Mouse (Mus musculus): Measurements from ENCODE around the gene Als2.

Gene Als2

DNA sequence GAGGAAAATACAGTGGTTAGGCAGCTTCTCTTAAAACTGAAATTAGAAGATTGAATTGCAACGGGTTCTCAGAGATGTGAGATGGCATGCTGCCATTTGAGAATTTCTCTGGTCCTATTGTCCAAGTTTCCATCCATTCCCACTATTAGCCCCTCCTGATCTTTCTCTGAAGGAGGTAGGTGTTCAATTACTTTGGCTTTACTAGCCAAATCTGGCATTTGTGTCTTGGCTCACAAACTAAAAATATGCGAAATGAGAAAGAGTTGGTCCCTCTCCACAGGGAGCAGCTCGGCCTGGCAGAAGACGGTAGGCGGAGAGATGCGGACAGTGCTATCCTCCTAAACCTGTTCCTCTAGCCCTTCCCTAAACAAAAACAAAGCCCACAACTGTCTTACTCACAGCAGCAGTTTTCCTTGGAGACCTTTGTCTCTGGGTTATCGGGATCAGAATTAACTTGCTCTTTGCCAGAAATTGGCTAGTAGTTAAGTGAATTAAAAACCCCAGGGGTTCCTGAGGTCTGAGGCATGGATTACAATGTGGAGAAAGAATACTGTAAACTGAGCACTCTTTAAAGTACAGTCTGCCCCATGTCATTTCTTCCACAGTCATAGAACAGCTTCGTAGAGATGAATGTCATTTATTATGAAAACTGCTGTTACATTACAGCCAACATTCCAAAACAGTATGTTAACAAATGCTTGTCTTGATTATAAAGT, 74.6 kb downstream of the Als2 start:
- no peak for DNase-seq

DNA sequence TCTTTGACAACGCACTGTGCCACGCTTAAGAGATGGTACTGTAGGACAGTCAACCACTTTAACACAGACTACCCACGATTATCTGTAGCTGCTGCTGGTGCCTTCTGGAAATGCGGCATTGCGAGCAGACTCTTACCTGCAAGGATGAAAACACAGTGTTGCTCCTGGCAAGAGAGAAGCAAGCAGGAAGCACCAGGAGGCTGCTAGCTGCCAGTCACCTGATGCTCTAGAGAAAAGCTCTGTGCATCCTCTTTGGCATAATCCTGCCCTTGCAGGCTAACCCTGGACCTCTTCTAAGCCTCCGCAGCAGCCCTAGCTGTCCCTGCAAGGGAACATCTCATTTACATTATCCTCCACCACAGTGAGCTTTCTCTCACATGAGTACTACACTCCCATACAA, 75.6 kb downstream of the Als2 start:
- DNase-seq: no peak

GRCm38 (mm10) chr1:59160871-59161270, 76.2 kb downstream of the Als2 start:
- DNase-seq: peak; percentile 43

DNA sequence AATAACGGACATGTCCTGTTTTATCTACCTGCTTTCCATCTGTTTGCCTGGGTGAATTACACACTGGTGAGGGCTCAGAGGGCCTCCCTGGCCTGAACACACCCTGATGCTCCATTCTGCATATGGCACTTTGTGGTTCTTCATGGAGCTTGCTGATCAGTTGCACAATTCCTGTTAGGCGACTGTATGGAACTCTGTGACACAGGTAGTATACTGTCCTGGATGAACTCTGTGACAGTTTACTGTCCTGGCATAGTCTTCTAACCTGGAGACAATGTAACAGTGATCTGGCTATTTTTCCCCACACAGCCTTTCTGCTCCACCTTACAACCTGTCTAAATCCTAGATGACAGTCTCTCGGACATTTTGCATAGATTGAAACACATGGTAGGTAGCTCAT, 77.9 kb downstream of the Als2 start:
- DNase-seq: no peak

GRCm38 (mm10) chr1:59158498-59158897, 78.5 kb downstream of the Als2 start:
- DNase-seq: no peak

DNA sequence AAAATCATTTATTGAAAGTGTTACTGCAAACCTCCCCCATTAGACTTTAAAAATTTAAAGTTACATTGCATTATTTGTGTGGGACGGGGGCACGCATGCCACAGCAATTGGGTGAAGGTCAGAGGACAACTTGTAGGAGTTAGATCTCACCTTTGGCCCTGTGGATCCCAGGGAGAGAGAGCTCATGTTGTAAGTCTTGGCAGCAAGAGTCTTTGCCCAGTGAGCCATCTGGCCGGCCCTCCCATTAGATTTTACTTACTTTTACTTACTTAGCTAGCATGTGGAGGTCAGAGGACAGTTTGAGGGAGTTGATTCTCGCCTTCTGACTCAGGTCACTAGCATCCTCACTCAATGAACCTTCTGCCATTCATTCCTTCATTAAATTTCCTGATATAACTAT, 79.2 kb downstream of the Als2 start:
- peak; percentile 53 for DNase-seq

DNA sequence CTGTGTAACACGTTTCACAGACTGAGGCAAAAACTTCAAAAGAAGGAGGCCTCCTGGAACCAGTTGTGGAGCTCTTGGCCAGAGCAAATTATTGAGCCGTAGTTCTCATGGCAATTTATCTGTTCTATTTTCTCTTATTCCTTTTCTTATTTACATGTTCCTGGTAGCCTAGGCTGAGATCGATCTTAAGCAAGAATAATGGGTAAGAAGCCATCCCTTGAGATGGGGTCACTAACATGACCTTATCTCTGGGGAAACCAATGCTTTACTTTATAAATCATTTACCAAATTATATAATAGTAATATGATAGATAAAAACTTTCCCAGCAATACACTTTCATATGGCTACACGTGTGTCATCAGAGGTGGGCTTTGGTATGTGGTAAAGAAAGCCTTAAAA, 84.7 kb downstream of the Als2 start:
- no peak for DNase-seq

DNA sequence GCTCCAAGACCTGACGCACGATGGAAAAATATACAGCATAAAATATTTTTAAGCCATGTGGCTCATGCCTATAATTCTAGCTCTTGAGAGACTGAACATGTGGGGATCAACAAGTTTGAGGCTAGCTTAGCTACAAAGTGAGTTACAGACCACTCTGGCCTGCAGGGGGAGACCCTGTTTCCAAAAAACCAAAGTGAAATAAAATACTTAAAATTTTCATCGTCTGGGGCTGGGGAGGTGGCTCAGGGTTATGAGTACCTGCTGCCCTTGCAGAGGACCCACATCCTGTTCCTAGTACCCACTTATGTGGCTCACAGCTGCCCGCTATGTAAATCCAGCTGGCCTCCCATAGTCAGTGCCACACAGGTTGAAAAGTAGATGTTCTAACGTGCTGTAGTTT, 86.5 kb downstream of the Als2 start:
- no peak for DNase-seq

- peak; percentile 51 for DNase-seq
Measured at GRCm38 (mm10) chr1:59144543-59144942, 92.5 kb downstream of the Als2 start.

GRCm38 (mm10) chr1:59142809-59143208, 94.2 kb downstream of the Als2 start:
- peak; percentile 74 for DNase-seq

DNA sequence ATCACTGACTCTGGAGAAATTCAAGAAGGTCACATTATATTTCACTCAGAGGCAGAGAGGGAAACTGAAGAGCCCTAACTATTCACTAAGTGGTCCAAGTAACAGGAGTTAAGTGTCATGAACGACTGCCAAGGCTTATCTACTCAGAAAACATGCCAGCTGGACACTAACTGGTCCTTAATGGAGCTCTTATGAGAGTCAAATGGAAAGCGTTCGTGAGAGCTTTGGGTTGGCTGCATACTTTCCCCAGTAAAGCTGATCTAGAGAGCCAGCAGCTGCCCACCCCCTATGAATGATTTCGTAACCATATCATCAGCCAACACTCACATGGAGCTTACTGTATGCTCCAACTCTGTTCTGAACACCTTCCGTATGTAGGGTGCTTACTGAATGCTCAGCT, 102.6 kb downstream of the Als2 start:
- DNase-seq: no peak

DNA sequence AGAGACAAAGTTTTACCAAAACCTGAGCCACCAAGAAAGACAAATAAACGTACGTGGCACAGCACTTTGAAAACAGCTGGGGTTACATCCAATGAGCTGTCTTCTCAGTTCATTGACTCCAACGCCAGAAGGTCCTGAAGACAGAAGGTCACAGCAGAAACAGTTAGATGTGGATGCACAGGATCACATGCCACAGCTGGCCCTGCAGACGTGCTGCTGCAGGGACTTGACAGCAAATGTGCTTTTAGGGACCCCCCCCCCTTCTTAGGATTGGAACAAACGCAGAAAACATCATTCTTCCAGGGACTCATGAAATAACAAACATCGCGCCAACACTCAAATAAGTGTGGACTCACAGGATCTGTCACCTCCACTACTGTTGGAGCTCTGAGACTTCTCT, 108.2 kb downstream of the Als2 start:
- DNase-seq: no peak

DNA sequence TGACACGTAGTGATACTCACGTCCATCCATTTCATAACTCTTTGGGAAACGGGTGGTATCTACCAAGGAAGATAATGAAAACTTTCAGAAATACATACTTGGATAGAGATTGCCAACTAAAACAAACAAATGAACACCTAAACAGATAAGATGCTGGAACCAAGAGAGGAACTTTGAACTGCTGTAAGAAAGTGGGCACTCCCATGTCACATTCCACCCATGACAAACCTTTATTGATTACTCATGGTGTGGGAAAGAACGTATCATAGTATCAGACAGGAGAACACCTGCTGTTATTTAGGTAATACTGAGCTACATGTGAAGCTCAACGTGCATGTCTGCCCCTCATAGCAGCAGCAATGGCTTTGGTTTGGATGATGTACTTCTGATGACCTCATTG, 111.5 kb downstream of the Als2 start:
- no peak for DNase-seq

DNA sequence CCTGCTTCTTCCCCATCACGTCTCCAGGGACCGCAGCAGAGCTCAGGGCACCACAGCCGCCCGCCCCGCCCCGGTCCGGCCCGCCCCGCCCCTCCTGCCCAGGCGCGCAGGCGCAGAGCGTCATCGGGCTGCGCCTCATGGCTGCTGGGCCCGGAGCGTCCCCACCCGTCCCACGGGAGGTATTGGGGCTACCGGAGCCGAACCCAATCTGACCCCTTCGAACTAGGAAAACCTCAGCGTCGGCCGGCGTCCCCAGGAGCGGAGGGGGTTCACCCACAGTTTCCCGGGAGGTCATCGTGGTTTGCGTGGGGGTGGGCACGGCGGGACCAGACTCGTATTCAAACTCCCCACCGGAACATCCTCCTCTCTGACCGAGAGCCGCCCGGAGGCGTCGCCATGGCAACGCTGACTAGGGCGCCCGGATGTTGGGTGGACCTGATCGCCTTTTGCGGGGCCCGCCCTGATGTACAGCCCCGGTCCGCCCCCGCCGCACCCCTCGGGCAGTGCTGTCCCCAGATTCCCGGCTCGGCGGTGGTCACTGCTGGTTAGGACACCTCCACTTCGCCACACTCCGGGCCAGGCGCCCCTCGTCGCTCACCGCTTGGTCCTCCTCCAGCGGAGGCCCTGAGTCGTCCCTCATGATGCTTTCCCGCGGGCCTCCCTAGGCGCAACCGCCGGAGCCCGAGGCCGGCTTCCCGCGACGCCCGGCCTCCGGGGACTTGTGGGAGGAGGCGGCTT, 117.1 kb downstream of the Als2 start, which contains the start of gene Tmem237:
Gene Tmem237 (minus strand): TSS at position 689 of the 738 bp plus-strand sequence.
- DNase-seq: peak; percentile 94
